Mouse (Mus musculus) kidney, embryonic 14.5 days (tissue): ENCODE data around the gene Prr14l. TPM values are rescaled to one million over a fixed set of nuclear protein-coding genes. Genes with fewer than 3 reads are reported as not detected.
"Not testable (repeated sequence)": the region's sequence is repeated elsewhere in the genome, so short reads cannot be mapped to it uniquely, and the experiment has no call there.

ENCODE experiments used
- ATAC-seq: fragments of 200-750 bp; cut with Nextera tagmentation; 2 replicates; pipeline ENCODE4 v1.8.0; 2017; ENCODE audit warnings: moderate number of reproducible peaks, mild to moderate bottlenecking, moderate TSS enrichment, moderate library complexity; ENCODE audit not compliant: low FRiP score, low TSS enrichment
- H3K27ac ChIP-seq: fragments of 300-500 bp; sonication (generic); 2 replicates; pipeline ENCODE4 v1.5.1; 2014; ENCODE audit warnings: low read depth, mild to moderate bottlenecking, low read length, moderate library complexity, mixed read lengths
- H3K27me3 ChIP-seq: fragments of 300-500 bp; sonication (generic); 2 replicates; pipeline ENCODE4 v1.6.1; 2014; ENCODE audit warnings: mild to moderate bottlenecking, low read length; ENCODE audit not compliant: control insufficient read depth, insufficient read depth
- H3K36me3 ChIP-seq: fragments of 300-500 bp; sonication (generic); 2 replicates; pipeline ENCODE4 v1.6.1; 2014; ENCODE audit warnings: low read length, mixed read lengths; ENCODE audit not compliant: control insufficient read depth, insufficient read depth
- H3K4me1 ChIP-seq: fragments of 300-500 bp; sonication (generic); 2 replicates; pipeline ENCODE4 v1.6.1; 2014; ENCODE audit warnings: low read length, mixed read lengths; ENCODE audit not compliant: control insufficient read depth, insufficient read depth
- H3K4me2 ChIP-seq: fragments of 300-500 bp; sonication (generic); replicated peaks from 2 replicates; pipeline ENCODE4 v1.6.1; 2014; ENCODE audit warnings: low read depth, mild to moderate bottlenecking, low read length
- H3K4me3 ChIP-seq: fragments of 300-500 bp; sonication (generic); 2 replicates; pipeline ENCODE4 v1.5.1; 2014; ENCODE audit warnings: mild to moderate bottlenecking, low read length
- H3K9ac ChIP-seq: fragments of 300-500 bp; sonication (generic); 2 replicates; pipeline ENCODE4 v1.6.1; 2014; ENCODE audit warnings: low read depth, mild to moderate bottlenecking, low read length, moderate library complexity
- H3K9me3 ChIP-seq: fragments of 300-500 bp; sonication (generic); 2 replicates; pipeline ENCODE4 v1.6.1; 2016; ENCODE audit warnings: low read length; ENCODE audit not compliant: control insufficient read depth
- WGBS: fragments of 180-500 bp; shearing (Covaris S2); extraction: QIAGEN DNeasy Blood & Tissue Kit; methylation state at CpG from one replicate; pipeline ENCODE4 v1.1.7; 2014; 5-methylcytosine and 5-hydroxymethylcytosine counted together
- polyA plus RNA-seq: library from polyadenylated mRNA; unstranded; fragments of >200 nt; fragmentation: Nextera tagmentation; extraction: Ambion mirVana; gene quantifications from 2 replicates; pipeline ENCODE4 v1.2.1, GENCODE M21; 2014

Prr14l gene
- polyA plus RNA-seq, 1 experiment from 2014 or later = 20.7 TPM

DNA sequence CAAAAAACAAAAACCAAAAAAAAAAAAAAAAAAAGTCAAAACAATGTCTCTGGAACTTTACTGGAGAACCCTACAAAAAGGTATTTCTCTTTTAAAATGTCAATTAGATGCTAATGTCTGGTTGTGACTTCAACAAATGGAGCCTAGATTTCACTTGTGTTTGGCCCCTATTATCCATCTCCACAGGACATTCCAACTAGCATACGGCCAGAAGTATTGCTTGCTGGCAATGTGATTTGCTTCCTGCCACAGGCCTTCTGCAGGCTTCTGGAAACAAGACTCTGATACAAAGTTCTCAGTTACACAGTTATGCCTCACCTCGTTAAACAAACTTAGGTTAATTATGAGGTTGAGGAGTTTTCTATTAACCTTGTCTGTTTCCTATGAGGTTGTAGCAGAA, 81.7 kb downstream of the Prr14l start:
- Histone ChIP-seq H3K27me3 (no peaks in the 10 kb centered on the region), H3K4me1 (no peaks in the 10 kb centered on the region), H3K4me2 (no peak overlapping the region), H3K27ac (no peak overlapping the region), H3K36me3 (peaks cover 17% of the 10 kb centered on the region; the same call in 1 of the 2 replicates), H3K9ac (no peak overlapping the region), H3K4me3 (no peak overlapping the region), H3K9me3 (no peaks in the 10 kb centered on the region)
- no peak for ATAC-seq
- 74% methylated on average over 2 of the region's 2 CpGs for WGBS

DNA sequence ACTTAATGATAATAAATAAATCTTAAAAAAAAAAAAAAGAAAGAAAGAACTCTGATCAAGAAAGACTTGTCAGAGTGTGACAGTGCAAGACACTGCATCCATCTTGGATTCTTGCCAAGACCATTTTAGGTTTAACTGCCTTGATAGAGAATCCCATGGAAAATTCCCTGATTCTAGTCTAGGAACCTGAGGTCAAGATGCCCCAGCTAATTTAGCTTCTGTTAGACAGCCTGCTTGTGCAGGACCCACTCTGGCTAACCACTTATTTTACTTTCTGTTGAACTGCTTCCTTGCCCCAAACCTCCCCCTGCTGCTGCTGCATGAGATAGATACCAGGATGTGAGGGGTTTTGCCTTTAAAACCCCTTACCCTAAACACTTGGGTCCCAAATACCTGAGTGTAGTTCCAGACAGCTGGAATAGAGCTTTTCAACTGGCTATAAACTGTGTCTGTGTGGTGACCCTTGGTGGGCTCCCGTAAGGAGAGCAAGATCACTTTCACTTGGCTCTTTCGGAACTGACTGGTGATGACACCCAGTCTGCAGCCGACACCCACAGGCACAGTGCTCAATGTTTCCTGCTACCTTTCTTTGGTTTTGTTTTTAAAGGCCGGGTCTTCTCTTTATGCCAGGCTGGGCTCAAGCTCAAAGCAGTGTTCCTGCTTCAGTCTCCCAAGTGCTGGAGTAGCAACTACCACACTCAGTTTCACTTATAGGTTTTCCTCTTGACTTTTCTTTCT, 86.3 kb downstream of the Prr14l start:
- H3K36me3 ChIP-seq = peaks cover 21% of the 10 kb centered on the region
- no peak overlapping the region for H3K4me2 ChIP-seq
- H3K9me3 ChIP-seq = no peaks in the 10 kb centered on the region
- no peak overlapping the region for H3K9ac ChIP-seq
- H3K27ac ChIP-seq = no peak overlapping the region
- WGBS = 65% methylated on average over 4 of the region's 4 CpGs
- no peaks in the 10 kb centered on the region for H3K4me1 ChIP-seq
- no peak overlapping the region for H3K4me3 ChIP-seq
- ATAC-seq = no peak
- no peaks in the 10 kb centered on the region for H3K27me3 ChIP-seq

DNA sequence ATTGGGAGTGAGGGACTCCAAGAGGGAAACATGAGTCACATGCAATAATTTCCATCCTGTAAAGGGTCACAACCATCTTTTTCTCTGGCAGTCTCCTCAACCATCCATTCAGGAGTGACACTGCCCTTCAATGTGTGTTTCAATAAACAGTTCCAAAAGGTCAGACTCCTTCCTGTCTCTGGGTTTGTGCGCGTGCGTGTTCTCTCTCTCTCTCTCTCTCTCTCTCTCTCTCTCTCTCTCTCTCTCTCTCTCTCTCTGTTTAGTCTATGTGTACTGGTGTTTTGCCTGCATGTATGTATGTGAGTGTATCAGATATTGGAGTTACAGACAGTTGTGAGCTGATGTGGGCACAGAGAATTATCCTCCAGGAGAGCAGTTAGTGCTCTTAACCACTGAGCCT, 87.1 kb downstream of the Prr14l start:
- Histone ChIP-seq H3K4me3 (no peak overlapping the region), H3K27ac (no peak overlapping the region), H3K4me1 (no peaks in the 10 kb centered on the region), H3K27me3 (no peaks in the 10 kb centered on the region), H3K36me3 (peaks cover 21% of the 10 kb centered on the region), H3K9me3 (no peaks in the 10 kb centered on the region), H3K4me2 (no peak overlapping the region), H3K9ac (no peak overlapping the region)
- no peak for ATAC-seq
- 68% methylated on average over 3 of the region's 3 CpGs for WGBS

DNA sequence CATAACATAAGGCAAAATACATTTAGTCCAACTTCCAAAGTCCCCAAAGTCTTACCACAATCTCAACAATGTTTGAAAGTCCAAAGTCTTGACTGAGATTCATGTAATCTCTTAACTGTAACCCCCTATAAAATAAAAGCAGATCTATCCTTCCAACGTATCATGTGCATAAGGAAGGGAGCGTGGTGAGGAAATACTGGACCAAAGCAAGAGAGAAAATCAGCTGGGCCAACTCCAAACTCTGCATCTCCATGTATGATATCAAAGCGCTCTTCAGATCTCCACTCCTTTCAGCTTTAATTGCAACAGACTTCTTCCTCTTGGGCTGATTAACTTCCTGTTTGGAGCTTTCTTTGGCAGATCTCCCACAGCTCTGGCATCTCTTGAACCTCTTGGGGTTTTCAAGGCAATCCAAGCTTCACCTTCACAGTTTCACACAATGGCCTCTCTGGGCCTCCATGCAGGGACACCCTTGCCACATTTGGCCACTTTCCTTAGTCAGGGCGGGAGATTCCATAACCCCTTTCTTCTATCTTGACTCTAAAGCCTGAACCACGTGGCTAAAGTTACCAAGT, 92.4 kb downstream of the Prr14l start:
- Histone ChIP-seq H3K4me2 (no peak overlapping the region), H3K36me3 (peaks cover 11% of the 10 kb centered on the region), H3K9ac (no peak overlapping the region), H3K4me3 (no peak overlapping the region), H3K27ac (no peak overlapping the region), H3K27me3 (no peaks in the 10 kb centered on the region), H3K4me1 (no peaks in the 10 kb centered on the region), H3K9me3 (no peaks in the 10 kb centered on the region)
- no peak for ATAC-seq
- WGBS = 85% methylated on average over 5 of the region's 5 CpGs

DNA sequence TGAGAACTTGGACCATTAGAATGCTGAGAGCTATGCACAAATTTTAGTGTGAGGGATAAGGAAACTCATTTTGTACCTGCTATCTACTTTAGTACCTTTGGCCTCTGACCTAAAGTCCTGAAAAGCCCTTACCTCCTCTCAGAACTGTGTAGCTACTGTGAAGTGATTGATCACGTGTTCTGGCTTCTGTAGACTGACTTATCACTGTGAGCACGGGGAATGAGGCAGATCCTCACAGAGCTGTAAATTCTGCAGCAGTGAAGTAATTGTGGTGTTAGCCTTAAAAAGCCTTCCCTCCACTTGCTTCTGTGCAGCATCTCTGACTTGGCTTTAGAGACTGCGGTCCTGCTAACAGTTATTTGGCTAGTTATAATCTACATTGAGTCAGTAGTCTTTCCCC, 93.3 kb downstream of the Prr14l start:
- 86% methylated on average over 3 of the region's 3 CpGs for WGBS
- Histone ChIP-seq H3K9ac (no peak overlapping the region), H3K27me3 (no peaks in the 10 kb centered on the region), H3K9me3 (no peaks in the 10 kb centered on the region), H3K4me1 (no peaks in the 10 kb centered on the region), H3K27ac (no peak overlapping the region), H3K4me2 (no peak overlapping the region), H3K4me3 (no peak overlapping the region), H3K36me3 (peaks cover 11% of the 10 kb centered on the region)
- ATAC-seq = no peak

DNA sequence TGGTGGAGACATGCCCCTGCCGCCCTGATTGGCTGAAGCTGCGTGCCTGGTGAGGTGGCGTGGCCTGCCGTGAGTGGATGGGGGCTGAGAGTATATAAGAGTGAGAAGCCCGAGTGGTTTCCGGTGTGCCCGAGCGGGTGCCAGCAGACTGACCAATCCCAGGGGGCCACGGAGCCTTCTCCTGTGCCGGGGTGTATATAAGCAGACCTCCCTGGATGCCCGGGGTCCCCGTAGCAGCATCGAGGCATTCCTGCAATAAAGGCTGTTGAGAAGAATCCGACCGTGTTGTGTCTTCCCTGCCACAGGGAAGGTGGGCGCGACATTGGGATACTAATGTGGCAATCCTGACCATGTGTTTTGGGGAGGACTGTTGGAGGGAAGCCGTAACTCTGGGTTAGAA, 93.7 kb downstream of the Prr14l start:
- H3K4me3 ChIP-seq, H3K4me1 ChIP-seq, H3K9ac ChIP-seq, H3K27me3 ChIP-seq, H3K9me3 ChIP-seq, H3K27ac ChIP-seq, ATAC-seq, H3K4me2 ChIP-seq: not testable (repeated sequence)
- 95% methylated on average over 15 of the region's 18 CpGs for WGBS
- peaks cover 11% of the 10 kb centered on the region for H3K36me3 ChIP-seq

DNA sequence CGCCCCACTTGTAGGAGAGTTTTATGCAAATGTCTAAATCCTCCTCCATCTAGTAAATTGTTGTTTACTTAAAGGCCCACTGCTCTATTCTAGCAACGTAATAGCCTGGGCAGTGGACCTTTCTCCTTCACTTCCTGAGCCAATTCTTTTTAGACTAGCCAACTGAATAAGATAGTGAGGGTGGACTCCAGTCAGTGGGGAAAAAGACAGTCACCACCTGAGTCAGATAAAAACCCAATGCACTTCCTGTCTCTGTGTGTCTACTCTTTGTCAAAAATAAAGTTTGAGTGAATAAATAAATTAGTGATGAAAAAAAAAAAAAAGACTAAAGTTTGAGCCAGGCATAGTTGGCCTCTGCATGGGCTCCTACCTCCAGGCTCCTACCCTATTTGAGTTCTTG, 94.4 kb downstream of the Prr14l start:
- Histone ChIP-seq H3K4me2 (no peak overlapping the region), H3K27ac (no peak overlapping the region), H3K9me3 (no peaks in the 10 kb centered on the region), H3K9ac (no peak overlapping the region), H3K36me3 (peaks cover 11% of the 10 kb centered on the region), H3K4me3 (no peak overlapping the region), H3K4me1 (no peaks in the 10 kb centered on the region), H3K27me3 (no peaks in the 10 kb centered on the region)
- no peak for ATAC-seq
- 80% methylated on average over 2 of the region's 2 CpGs for WGBS

DNA sequence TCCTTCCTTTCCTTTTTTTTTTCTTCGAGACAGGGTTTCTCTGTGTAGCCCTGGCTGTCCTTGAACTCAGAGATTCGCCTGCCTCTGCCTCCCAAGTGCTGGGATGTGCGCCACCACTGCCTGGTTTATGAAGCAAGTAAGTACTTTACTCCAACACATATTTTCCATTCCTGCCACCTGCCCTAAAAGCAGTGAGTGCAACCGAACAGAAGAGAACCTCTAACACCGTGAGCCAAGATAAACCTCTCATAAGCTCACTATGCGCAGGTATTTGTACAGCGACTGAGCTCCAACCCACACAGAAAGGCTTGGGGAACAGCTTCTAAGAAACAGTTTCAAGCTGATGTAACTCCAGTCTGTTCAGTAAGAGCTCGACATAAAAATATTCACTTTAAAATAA, 97.9 kb downstream of the Prr14l start:
- no peak overlapping the region for H3K4me2 ChIP-seq
- no peaks in the 10 kb centered on the region for H3K27me3 ChIP-seq
- H3K4me3 ChIP-seq = no peak overlapping the region
- H3K4me1 ChIP-seq = no peaks in the 10 kb centered on the region
- WGBS = 92% methylated on average over 8 of the region's 8 CpGs
- ATAC-seq = no peak
- H3K36me3 ChIP-seq = no peaks in the 10 kb centered on the region
- no peaks in the 10 kb centered on the region for H3K9me3 ChIP-seq
- no peak overlapping the region for H3K9ac ChIP-seq
- H3K27ac ChIP-seq = no peak overlapping the region

DNA sequence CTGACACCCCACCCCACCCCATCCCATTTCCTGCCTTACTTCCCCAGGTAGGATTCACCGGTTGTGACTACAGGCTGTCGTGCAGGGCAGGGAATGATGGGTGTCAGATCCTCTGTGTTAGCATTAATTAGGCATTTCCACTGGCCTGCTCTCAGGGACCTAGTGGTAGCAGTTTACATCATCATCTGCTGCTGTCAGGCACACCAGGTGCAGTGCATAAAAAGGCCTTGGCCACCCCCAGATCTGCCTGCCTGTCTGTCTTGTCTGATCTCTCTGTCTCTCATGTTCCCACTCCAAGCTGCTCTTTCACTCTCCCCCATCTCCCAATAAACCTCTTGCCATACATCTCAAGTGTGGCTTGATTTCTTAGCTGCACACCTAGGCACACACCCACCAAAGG, 102.3 kb downstream of the Prr14l start:
- Histone ChIP-seq H3K4me2 (no peak overlapping the region), H3K9ac (no peak overlapping the region), H3K27me3 (no peaks in the 10 kb centered on the region), H3K27ac (no peak overlapping the region), H3K36me3 (no peaks in the 10 kb centered on the region), H3K4me1 (peaks cover 6% of the 10 kb centered on the region; the same call in 1 of the 2 replicates), H3K4me3 (no peak overlapping the region), H3K9me3 (no peaks in the 10 kb centered on the region)
- ATAC-seq = no peak; the same call in 1 of the 2 replicates
- 47% methylated on average over 2 of the region's 2 CpGs for WGBS
